Mouse (Mus musculus) splenic B cell, adult 2 months (primary cell): Measurements from ENCODE around the gene Smco4.

Experiments used
- DNase-seq: peaks from one replicate; pipeline ENCODE4 v3.0.0-alpha.2; 2011; ENCODE audit warnings: low read depth, low spot score
- H3K27me3 ChIP-seq: 2 replicates; pipeline ENCODE4 v1.6.1; 2012; ENCODE audit warnings: mild to moderate bottlenecking, low read length, moderate library complexity, mixed read lengths; ENCODE audit not compliant: control insufficient read depth, poor library complexity, insufficient read depth, severe bottlenecking
- H3K36me3 ChIP-seq: 2 replicates; pipeline ENCODE4 v1.6.1; 2012; ENCODE audit warnings: mild to moderate bottlenecking, low read length, moderate library complexity, mixed read lengths; ENCODE audit not compliant: control insufficient read depth, poor library complexity, insufficient read depth, severe bottlenecking

Smco4 gene

GRCm38 (mm10) chr9:15594148-15594547, 100.9 kb downstream of the Smco4 start:
- no peaks in the 10 kb centered on the region for H3K36me3 ChIP-seq
- H3K27me3 ChIP-seq: no peaks in the 10 kb centered on the region
- no peak for DNase-seq
